Mouse (Mus musculus) forebrain, embryonic 15.5 days (tissue): ENCODE data around the gene Spint3. TPM values are rescaled to one million over a fixed set of nuclear protein-coding genes. Genes with fewer than 3 reads are reported as not detected.
A peak's percentile ranks its signal among the peaks of the same experiment; 100 is the strongest.

Experiments used
- ATAC-seq: fragments of 200-750 bp; cut with Nextera tagmentation; replicated peaks from 2 replicates; pipeline ENCODE4 v1.8.0; 2017; ENCODE audit warnings: mild to moderate bottlenecking, moderate TSS enrichment, moderate library complexity
- H3K27ac ChIP-seq: fragments of 300-500 bp; sonication (generic); replicated peaks from 2 replicates; pipeline ENCODE4 v1.5.1; 2015; ENCODE audit warnings: mild to moderate bottlenecking, inconsistent platforms
- H3K27me3 ChIP-seq: fragments of 300-500 bp; sonication (generic); 2 replicates; pipeline ENCODE4 v1.6.1; 2015; ENCODE audit warnings: inconsistent platforms
- H3K36me3 ChIP-seq: fragments of 300-500 bp; sonication (generic); 2 replicates; pipeline ENCODE4 v1.6.1; 2015; ENCODE audit warnings: mild to moderate bottlenecking, inconsistent platforms
- H3K4me1 ChIP-seq: fragments of 300-500 bp; sonication (generic); 2 replicates; pipeline ENCODE4 v1.6.1; 2015; ENCODE audit warnings: inconsistent platforms
- H3K4me2 ChIP-seq: fragments of 300-500 bp; sonication (generic); replicated peaks from 2 replicates; pipeline ENCODE4 v1.6.1; 2015; ENCODE audit warnings: mild to moderate bottlenecking, inconsistent platforms
- H3K4me3 ChIP-seq: fragments of 300-500 bp; sonication (generic); 2 replicates; pipeline ENCODE4 v1.5.1; 2015; ENCODE audit warnings: mild to moderate bottlenecking, inconsistent platforms
- H3K9ac ChIP-seq: fragments of 300-500 bp; sonication (generic); replicated peaks from 2 replicates; pipeline ENCODE4 v1.6.1; 2015; ENCODE audit warnings: mild to moderate bottlenecking, inconsistent platforms
- H3K9me3 ChIP-seq: fragments of 300-500 bp; sonication (generic); 2 replicates; pipeline ENCODE4 v1.6.1; 2016; ENCODE audit warnings: inconsistent platforms
- WGBS: fragments of 180-500 bp; shearing (Covaris S2); methylation state at CpG from one replicate; pipeline ENCODE4 v1.1.7; 2015; ENCODE audit warnings: mixed read lengths; 5-methylcytosine and 5-hydroxymethylcytosine counted together
- polyA plus RNA-seq: library from polyadenylated mRNA; unstranded; fragments of >200 nt; fragmentation: Nextera tagmentation; extraction: Ambion mirVana; gene quantifications from 2 replicates; pipeline ENCODE4 v1.2.1, GENCODE M21; 2015

The Spint3 gene
- polyA plus RNA-seq, 1 experiment from 2014 or later = not detected

- ATAC-seq = no peak
- peaks cover 6% of the 10 kb centered on the region; the same call in 1 of the 2 replicates for H3K27me3 ChIP-seq
- no peaks in the 10 kb centered on the region for H3K9me3 ChIP-seq
- peaks cover 18% of the 10 kb centered on the region for H3K4me1 ChIP-seq
- WGBS = 90% methylated on average over 2 of the region's 2 CpGs
- no peak overlapping the region for H3K4me2 ChIP-seq
- no peak overlapping the region for H3K27ac ChIP-seq
- no peaks in the 10 kb centered on the region for H3K36me3 ChIP-seq
- H3K4me3 ChIP-seq = no peak overlapping the region
- no peak overlapping the region for H3K9ac ChIP-seq
Observed at GRCm38 (mm10) chr2:164566997-164567396, 6.3 kb downstream of the Spint3 start.

GRCm38 (mm10) chr2:164564346-164564745, 8.9 kb downstream of the Spint3 start:
- H3K4me3 ChIP-seq = no peak overlapping the region
- peaks cover 6% of the 10 kb centered on the region; the same call in 1 of the 2 replicates for H3K27me3 ChIP-seq
- H3K36me3 ChIP-seq = no peaks in the 10 kb centered on the region
- H3K27ac ChIP-seq = no peak overlapping the region
- H3K4me2 ChIP-seq = no peak overlapping the region
- no peak overlapping the region for H3K9ac ChIP-seq
- no peaks in the 10 kb centered on the region for H3K9me3 ChIP-seq
- WGBS = 65% methylated on average over 5 of the region's 5 CpGs
- ATAC-seq = no peak
- H3K4me1 ChIP-seq = peaks cover 18% of the 10 kb centered on the region

- Histone ChIP-seq H3K4me3 (peak overlapping the region; percentile 50), H3K4me1 (peaks cover 18% of the 10 kb centered on the region), H3K9me3 (no peaks in the 10 kb centered on the region), H3K27me3 (peaks cover 6% of the 10 kb centered on the region; the same call in 1 of the 2 replicates), H3K4me2 (peak overlapping the region; percentile 99), H3K27ac (no peak overlapping the region), H3K9ac (peak overlapping the region; percentile 53), H3K36me3 (no peaks in the 10 kb centered on the region)
- ATAC-seq = peak; percentile 57
- WGBS = 2% methylated on average over 32 of the region's 32 CpGs
Observed at GRCm38 (mm10) chr2:164563339-164564038, 9.8 kb downstream of the Spint3 start.

- Histone ChIP-seq H3K36me3 (no peaks in the 10 kb centered on the region), H3K4me3 (peak within 1 kb of the TSS; percentile 50), H3K4me2 (peak within 1 kb of the TSS; percentile 99), H3K4me1 (peaks cover 18% of the 10 kb centered on the region), H3K9me3 (no peaks in the 10 kb centered on the region), H3K27ac (no peak within 1 kb of the TSS), H3K9ac (peak within 1 kb of the TSS; percentile 53), H3K27me3 (peaks cover 6% of the 10 kb centered on the region; the same call in 1 of the 2 replicates)
- no peak for ATAC-seq
- 2% methylated on average over 24 of the region's 24 CpGs for WGBS
Observed at GRCm38 (mm10) chr2:164562391-164563188, 10.7 kb downstream of the Spint3 start, which contains the start of gene Wfdc2. TSS of gene Wfdc2 (plus strand) at chr2:164562413.

- H3K4me2 ChIP-seq = no peak overlapping the region
- 92% methylated on average over 8 of the region's 8 CpGs for WGBS
Observed at GRCm38 (mm10) chr2:164560106-164560505, 13.2 kb downstream of the Spint3 start.

GRCm38 (mm10) chr2:164558991-164559645, 14.1 kb downstream of the Spint3 start:
- Histone ChIP-seq H3K4me1 (peaks cover 18% of the 10 kb centered on the region), H3K9me3 (no peaks in the 10 kb centered on the region), H3K9ac (no peak overlapping the region), H3K27me3 (peaks cover 6% of the 10 kb centered on the region; the same call in 1 of the 2 replicates), H3K36me3 (no peaks in the 10 kb centered on the region), H3K4me3 (no peak overlapping the region), H3K27ac (no peak overlapping the region), H3K4me2 (no peak overlapping the region)
- WGBS = 55% methylated on average over 16 of the region's 16 CpGs
- no peak for ATAC-seq

More at GRCm38 (mm10) chr2:164560106-164560505, 13.2 kb downstream of the Spint3 start:
- Histone ChIP-seq H3K27me3 (peaks cover 6% of the 10 kb centered on the region; the same call in 1 of the 2 replicates), H3K4me1 (peaks cover 18% of the 10 kb centered on the region), H3K9me3 (no peaks in the 10 kb centered on the region), H3K36me3 (no peaks in the 10 kb centered on the region), H3K27ac (no peak overlapping the region), H3K4me3 (no peak overlapping the region), H3K9ac (no peak overlapping the region)
- no peak for ATAC-seq

- Histone ChIP-seq H3K9ac (no peak overlapping the region), H3K9me3 (no peaks in the 10 kb centered on the region), H3K4me3 (no peak overlapping the region), H3K27ac (no peak overlapping the region), H3K27me3 (peaks cover 5% of the 10 kb centered on the region; the same call in 1 of the 2 replicates), H3K4me2 (no peak overlapping the region), H3K4me1 (peaks cover 11% of the 10 kb centered on the region), H3K36me3 (no peaks in the 10 kb centered on the region)
- 85% methylated on average over 8 of the region's 8 CpGs for WGBS
- ATAC-seq = no peak
Observed at GRCm38 (mm10) chr2:164558426-164558825, 14.8 kb downstream of the Spint3 start.

GRCm38 (mm10) chr2:164551502-164551901, 21.8 kb downstream of the Spint3 start:
- Histone ChIP-seq H3K27me3 (no peaks in the 10 kb centered on the region), H3K36me3 (no peaks in the 10 kb centered on the region), H3K27ac (no peak overlapping the region), H3K4me1 (no peaks in the 10 kb centered on the region), H3K9me3 (no peaks in the 10 kb centered on the region), H3K9ac (no peak overlapping the region), H3K4me3 (no peak overlapping the region), H3K4me2 (no peak overlapping the region)
- 90% methylated on average over 9 of the region's 9 CpGs for WGBS
- no peak for ATAC-seq

- no peak overlapping the region for H3K9ac ChIP-seq
- H3K4me3 ChIP-seq = no peak overlapping the region
- 78% methylated on average over 2 of the region's 2 CpGs for WGBS
- no peaks in the 10 kb centered on the region for H3K9me3 ChIP-seq
- H3K27me3 ChIP-seq = no peaks in the 10 kb centered on the region
- no peaks in the 10 kb centered on the region for H3K36me3 ChIP-seq
- ATAC-seq = no peak
- no peak overlapping the region for H3K27ac ChIP-seq
- no peak overlapping the region for H3K4me2 ChIP-seq
- no peaks in the 10 kb centered on the region for H3K4me1 ChIP-seq
Observed at GRCm38 (mm10) chr2:164550895-164551269, 22.4 kb downstream of the Spint3 start.

GRCm38 (mm10) chr2:164549963-164550894, 23.0 kb downstream of the Spint3 start:
- H3K9ac ChIP-seq = no peak overlapping the region
- 21% methylated on average over 10 of the region's 10 CpGs for WGBS
- no peaks in the 10 kb centered on the region for H3K36me3 ChIP-seq

GRCm38 (mm10) chr2:164549338-164549737, 23.9 kb downstream of the Spint3 start:
- no peak overlapping the region for H3K4me2 ChIP-seq
- no peaks in the 10 kb centered on the region for H3K9me3 ChIP-seq
- no peak overlapping the region for H3K4me3 ChIP-seq
- H3K27me3 ChIP-seq = no peaks in the 10 kb centered on the region
- no peak overlapping the region for H3K27ac ChIP-seq
- ATAC-seq = no peak
- 47% methylated on average over 4 of the region's 4 CpGs for WGBS
- no peaks in the 10 kb centered on the region for H3K36me3 ChIP-seq
- H3K4me1 ChIP-seq = no peaks in the 10 kb centered on the region
- no peak overlapping the region for H3K9ac ChIP-seq

More at GRCm38 (mm10) chr2:164549963-164550894, 23.0 kb downstream of the Spint3 start:
- H3K27ac ChIP-seq = no peak overlapping the region
- no peak overlapping the region for H3K4me2 ChIP-seq
- ATAC-seq = no peak
- no peaks in the 10 kb centered on the region for H3K4me1 ChIP-seq
- H3K4me3 ChIP-seq = no peak overlapping the region
- H3K27me3 ChIP-seq = no peaks in the 10 kb centered on the region
- no peaks in the 10 kb centered on the region for H3K9me3 ChIP-seq
